Mouse (Mus musculus) myocyte (in vitro differentiated cells): ENCODE data around the gene Spata7. TPM values are rescaled to one million over a fixed set of nuclear protein-coding genes. Genes with fewer than 3 reads are reported as not detected.
A peak's percentile ranks its signal among the peaks of the same experiment; 100 is the strongest.

Source experiments
- H3K27me3 ChIP-seq: one replicate; pipeline ENCODE4 v1.6.1; 2011; ENCODE audit not compliant: control insufficient read depth, insufficient read depth, insufficient read length
- H3K36me3 ChIP-seq: one replicate; pipeline ENCODE4 v1.6.1; 2011; ENCODE audit not compliant: control insufficient read depth, insufficient read depth
- H3K4me2 ChIP-seq: one replicate; pipeline ENCODE4 v1.6.1; 2011; ENCODE audit warnings: low read depth, control low read depth
- H3K4me3 ChIP-seq: one replicate; pipeline ENCODE4 v1.5.1; 2011; ENCODE audit warnings: mild to moderate bottlenecking, control low read depth, moderate library complexity
- H3K79me2 ChIP-seq: one replicate; pipeline ENCODE4 v1.6.1; 2011; ENCODE audit not compliant: control insufficient read depth, insufficient read depth
- H3ac ChIP-seq: one replicate; pipeline ENCODE4 v1.6.1; 2011; ENCODE audit not compliant: control insufficient read depth, insufficient read length
- CEBPB ChIP-seq: IDR thresholded peaks from 2 replicates; pipeline ENCODE4 v1.6.1; 2011; ENCODE audit warnings: mild to moderate bottlenecking, moderate library complexity; ENCODE audit not compliant: poor library complexity, insufficient read depth, severe bottlenecking
- E2F4 ChIP-seq: IDR thresholded peaks from one replicate; pipeline ENCODE4 v1.6.1; 2011; ENCODE audit warnings: mild to moderate bottlenecking, control low read depth, moderate library complexity; ENCODE audit not compliant: insufficient read depth
- MAX ChIP-seq: IDR thresholded peaks from one replicate; pipeline ENCODE4 v1.6.1; 2011; ENCODE audit warnings: low read depth, mild to moderate bottlenecking, control low read depth
- MYOD1 ChIP-seq, 3 experiments: IDR thresholded peaks; one replicate each; pipeline ENCODE4 v1.6.1; 2011; ENCODE audit warnings: control low read depth in 2 of 3, low read depth in 2 of 3, mild to moderate bottlenecking in 2 of 3, moderate library complexity in 1 of 3; ENCODE audit not compliant: insufficient read length in 2 of 3, control insufficient read depth in 1 of 3
- MYOG ChIP-seq, 3 experiments: IDR thresholded peaks; one replicate each; pipeline ENCODE4 v1.6.1; 2011; ENCODE audit warnings: control low read depth in 2 of 3, low read depth in 2 of 3, mild to moderate bottlenecking in 2 of 3; ENCODE audit not compliant: insufficient read length in 2 of 3, control insufficient read depth in 1 of 3, insufficient read depth in 1 of 3
- POLR2A ChIP-seq: IDR thresholded peaks from one replicate; pipeline ENCODE4 v1.6.1; 2011; ENCODE audit warnings: low read depth, mild to moderate bottlenecking, control low read depth, moderate library complexity; ENCODE audit not compliant: insufficient read length
- POLR2AphosphoS2 ChIP-seq: IDR thresholded peaks from one replicate; pipeline ENCODE4 v1.6.1; 2011; ENCODE audit warnings: low read depth, control low read depth; ENCODE audit not compliant: insufficient read length
- REST ChIP-seq: IDR thresholded peaks from one replicate; pipeline ENCODE4 v1.6.1; 2011; ENCODE audit warnings: mild to moderate bottlenecking, control low read depth, moderate library complexity; ENCODE audit not compliant: insufficient read depth, insufficient read length
- SRF ChIP-seq: IDR thresholded peaks from one replicate; pipeline ENCODE4 v1.6.1; 2011; ENCODE audit warnings: low read depth; ENCODE audit not compliant: control insufficient read depth, insufficient read length
- TCF12 ChIP-seq: IDR thresholded peaks from one replicate; pipeline ENCODE4 v1.6.1; 2011; ENCODE audit warnings: mild to moderate bottlenecking, control low read depth; ENCODE audit not compliant: poor library complexity, insufficient read depth, severe bottlenecking
- TCF3 ChIP-seq: IDR thresholded peaks from one replicate; pipeline ENCODE4 v1.6.1; 2011; ENCODE audit warnings: low read depth, control low read depth; ENCODE audit not compliant: insufficient read length
- USF1 ChIP-seq: IDR thresholded peaks from one replicate; pipeline ENCODE4 v1.6.1; 2011; ENCODE audit warnings: low read depth, mild to moderate bottlenecking, control low read depth, moderate library complexity
- polyA plus RNA-seq: library from polyadenylated mRNA; unstranded; fragments of >200 nt; fragmentation: generic; extraction: Trizol; gene quantifications from one replicate; pipeline ENCODE4 v1.2.1, GENCODE M21; 2012; ENCODE audit warnings: missing spikeins

Gene Spata7
- polyA plus RNA-seq, 1 experiment: 3.8 TPM

DNA sequence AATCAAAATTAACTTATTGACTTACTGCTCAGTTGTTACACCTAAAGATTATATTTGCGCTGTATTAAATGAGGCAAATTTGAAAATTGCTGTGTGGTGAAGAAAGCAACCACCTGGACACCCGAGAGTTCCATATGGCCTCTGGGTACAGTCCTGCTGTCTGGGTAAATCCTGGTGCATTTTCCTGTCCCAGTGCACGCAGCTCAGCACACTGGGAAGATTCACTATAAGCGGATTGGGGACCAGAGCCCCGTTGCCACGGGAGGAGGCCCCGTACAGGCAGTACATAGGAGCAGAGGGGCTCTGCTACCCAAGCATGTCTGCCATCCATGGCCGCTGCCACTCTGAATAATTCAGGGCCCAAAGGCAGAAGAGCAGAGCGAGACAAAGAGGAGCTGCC is 73.6 kb downstream of the Spata7 start:
- Histone ChIP-seq H3K27me3 (no peaks in the 10 kb centered on the region), H3K79me2 (no peaks in the 10 kb centered on the region), H3K4me2 (no peak overlapping the region), H3ac (no peak overlapping the region), H3K4me3 (no peak overlapping the region), H3K36me3 (peaks cover 9% of the 10 kb centered on the region)
- TF ChIP-seq POLR2A: no peak
- no peak for TF ChIP-seq SRF
- TF ChIP-seq MYOG (IDR thresholded peaks at IDR 0.05; ENCODE audit: control insufficient read depth in 1 of 3, insufficient read depth in 1 of 3, insufficient read length in 2 of 3, low read depth in 2 of 3): no peak
- no peak for TF ChIP-seq TCF3
- TF ChIP-seq REST: no peak
- TF ChIP-seq E2F4: no peak

DNA sequence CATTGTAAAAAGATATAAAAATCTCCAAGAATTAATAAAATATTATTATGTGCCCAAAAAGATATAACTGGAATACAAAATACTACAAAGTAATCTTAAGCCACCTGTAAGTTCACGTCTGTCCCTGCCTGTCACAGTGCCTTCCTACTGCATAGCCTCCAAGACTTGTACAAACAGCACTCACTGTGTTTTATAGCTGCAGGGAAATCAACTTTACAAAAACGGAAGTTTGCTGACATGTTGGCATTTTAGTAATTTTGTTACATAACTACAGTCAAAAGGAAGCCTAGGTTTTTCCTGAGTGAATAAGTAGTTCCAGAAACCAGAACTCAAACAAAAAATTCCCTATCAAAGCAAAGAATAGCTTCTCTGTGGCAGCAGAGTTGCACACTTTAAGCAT is 75.6 kb downstream of the Spata7 start:
- TF ChIP-seq MYOD1 (IDR thresholded peaks at IDR 0.05; ENCODE audit: control insufficient read depth in 1 of 3, insufficient read length in 2 of 3, low read depth in 2 of 3): no peak
- TF ChIP-seq E2F4: no peak
- TF ChIP-seq USF1: no peak
- TF ChIP-seq POLR2A: no peak
- TF ChIP-seq REST: no peak
- no peak for TF ChIP-seq MAX
- no peak for TF ChIP-seq SRF
- TF ChIP-seq POLR2AphosphoS2: no peak
- TF ChIP-seq TCF12: no peak
- no peak for TF ChIP-seq TCF3
- no peak for TF ChIP-seq CEBPB
- no peak for TF ChIP-seq MYOG (IDR thresholded peaks at IDR 0.05; ENCODE audit: control insufficient read depth in 1 of 3, insufficient read depth in 1 of 3, insufficient read length in 2 of 3, low read depth in 2 of 3)
- Histone ChIP-seq H3K36me3 (peaks cover 13% of the 10 kb centered on the region), H3K4me2 (no peak overlapping the region), H3ac (no peak overlapping the region), H3K79me2 (no peaks in the 10 kb centered on the region), H3K4me3 (no peak overlapping the region), H3K27me3 (no peaks in the 10 kb centered on the region)

DNA sequence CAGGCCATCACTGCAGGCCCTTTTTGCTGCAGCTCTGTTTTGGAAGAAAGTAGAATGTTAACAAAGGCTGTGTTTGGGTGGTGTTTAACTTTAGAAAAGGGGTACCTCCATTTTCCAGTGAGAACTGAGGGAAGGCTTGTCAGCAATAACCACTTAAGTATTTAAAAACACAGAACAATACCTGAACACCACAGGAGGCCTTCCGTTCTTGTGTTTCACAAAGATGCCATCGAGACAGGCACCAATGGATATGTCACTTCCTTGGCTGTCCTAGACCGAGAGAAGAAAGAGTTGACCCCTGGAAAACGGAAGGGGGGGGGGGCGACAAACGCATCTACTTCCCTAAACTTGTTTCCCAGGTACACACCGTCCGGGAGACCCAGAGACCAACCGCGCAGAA is 76.0 kb downstream of the Spata7 start:
- H3K36me3 ChIP-seq: peaks cover 17% of the 10 kb centered on the region
- H3K27me3 ChIP-seq: no peaks in the 10 kb centered on the region
- no peak overlapping the region for H3ac ChIP-seq
- no peak overlapping the region for H3K4me2 ChIP-seq
- no peak overlapping the region for H3K4me3 ChIP-seq
- no peaks in the 10 kb centered on the region for H3K79me2 ChIP-seq
- TF ChIP-seq MYOD1 (IDR thresholded peaks at IDR 0.05; ENCODE audit: control insufficient read depth in 1 of 3, insufficient read length in 2 of 3, low read depth in 2 of 3) (no peak), POLR2A (no peak), TCF3 (no peak), TCF12 (no peak), SRF (no peak), CEBPB (no peak), REST (no peak), MYOG (IDR thresholded peaks at IDR 0.05; ENCODE audit: control insufficient read depth in 1 of 3, insufficient read depth in 1 of 3, insufficient read length in 2 of 3, low read depth in 2 of 3) (no peak), E2F4 (no peak), POLR2AphosphoS2 (no peak), MAX (no peak), USF1 (no peak)

DNA sequence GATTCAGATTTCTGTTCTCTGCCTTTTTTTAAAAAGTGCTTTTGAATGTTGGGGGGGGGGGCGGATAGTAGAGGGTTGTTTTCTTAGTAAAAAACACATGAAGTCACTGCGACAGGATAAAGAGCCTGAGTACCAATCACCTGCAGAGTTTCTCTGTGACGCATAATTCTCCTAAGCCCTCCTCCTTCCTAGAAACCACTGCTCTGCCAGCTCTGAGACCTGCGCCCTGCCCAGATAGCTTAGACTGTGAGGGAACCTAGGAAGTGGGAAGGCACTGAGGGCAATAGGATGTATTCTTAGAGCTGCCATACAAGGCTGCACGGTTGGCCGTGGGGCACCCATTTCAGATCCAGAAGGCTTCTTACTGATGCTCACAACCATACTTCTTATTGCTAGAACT is 84.9 kb downstream of the Spata7 start:
- Histone ChIP-seq H3K27me3 (no peaks in the 10 kb centered on the region), H3K4me2 (no peak overlapping the region), H3K79me2 (peaks cover 22% of the 10 kb centered on the region), H3K36me3 (peaks cover 12% of the 10 kb centered on the region), H3K4me3 (no peak overlapping the region), H3ac (no peak overlapping the region)
- TF ChIP-seq USF1 (no peak), TCF3 (no peak), E2F4 (no peak)

DNA sequence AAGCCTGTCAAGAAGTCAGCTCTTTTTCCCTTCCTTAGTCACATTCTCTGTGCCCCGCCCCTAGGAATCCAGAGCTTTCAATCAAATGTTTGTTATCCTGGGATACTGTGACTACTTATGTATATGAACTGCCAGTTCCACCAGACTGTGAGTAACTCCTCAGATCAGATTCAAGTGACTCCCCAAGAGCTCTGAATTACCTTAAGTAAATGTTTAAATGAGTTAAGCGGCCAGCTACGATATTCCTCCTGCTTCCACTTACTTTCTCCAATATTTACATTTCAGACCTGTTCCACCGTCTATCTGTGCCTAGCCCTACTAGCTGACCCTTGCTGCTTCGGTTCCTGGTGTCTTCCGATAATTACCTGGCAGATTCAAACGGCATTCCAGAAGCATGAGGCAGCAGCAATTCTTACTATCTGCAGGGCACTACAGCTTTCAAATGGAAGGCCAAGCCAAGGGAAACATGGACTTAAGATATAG is 85.7 kb downstream of the Spata7 start:
- Histone ChIP-seq H3K79me2 (peaks cover 30% of the 10 kb centered on the region), H3ac (no peak overlapping the region)
- no peak for TF ChIP-seq SRF
- no peak for TF ChIP-seq TCF12
- no peak for TF ChIP-seq CEBPB
- no peak for TF ChIP-seq USF1
- no peak for TF ChIP-seq TCF3
- no peak for TF ChIP-seq MYOD1 (IDR thresholded peaks at IDR 0.05; ENCODE audit: control insufficient read depth in 1 of 3, insufficient read length in 2 of 3, low read depth in 2 of 3)
- no peak for TF ChIP-seq REST
- no peak for TF ChIP-seq MAX
- TF ChIP-seq POLR2AphosphoS2: no peak
- TF ChIP-seq POLR2A: no peak
- TF ChIP-seq E2F4: no peak
- no peak for TF ChIP-seq MYOG (IDR thresholded peaks at IDR 0.05; ENCODE audit: control insufficient read depth in 1 of 3, insufficient read depth in 1 of 3, insufficient read length in 2 of 3, low read depth in 2 of 3)

More for the DNA sequence above, 85.7 kb downstream of the Spata7 start:
- Histone ChIP-seq H3K36me3 (peaks cover 7% of the 10 kb centered on the region), H3K4me3 (no peak overlapping the region), H3K27me3 (no peaks in the 10 kb centered on the region), H3K4me2 (peak overlapping the region; percentile 77)
